Mouse (Mus musculus): Measurements from ENCODE around the gene Thoc5.

GRCm38 (mm10) chr11:4848483-4849248, 46.5 kb upstream of the Thoc5 start:
- TF ChIP-seq CTCF (conservative IDR thresholded peaks at IDR 0.05; ENCODE audit: low read length) (no peak), NANOG (IDR thresholded peaks at IDR 0.05; ENCODE audit: borderline replicate concordance, low read length) (no peak)

Measured in E14TG2a.4 (cell line).